Mouse (Mus musculus): ENCODE data around the gene AL607142.1.

AL607142.1 gene

GRCm38 (mm10) chr4:120064696-120065095 lies at the start of gene AL607142.1:
Gene AL607142.1, plus strand, starts transcription at chr4:120064996.
- in situ Hi-C loops (cut with MboI; ENCODE audit: low pct_unique_long_range_greater_than_20kb in 1 of 2, low sequenced_read_pairs in 2 of 2, unreplicated experiment in 1 of 2) = no loop called here

- in situ Hi-C loops (cut with MboI; ENCODE audit: low pct_unique_long_range_greater_than_20kb in 1 of 2, low sequenced_read_pairs in 2 of 2, unreplicated experiment in 1 of 2) = no loop called here
These were observed 46.4 kb upstream of the AL607142.1 start for GRCm38 (mm10) chr4:120018426-120018825.

GRCm38 (mm10) chr4:120022392-120022791 lies 42.4 kb upstream of the AL607142.1 start:
- in situ Hi-C loops (cut with MboI; ENCODE audit: low pct_unique_long_range_greater_than_20kb in 1 of 2, low sequenced_read_pairs in 2 of 2, unreplicated experiment in 1 of 2) = no loop called here

- in situ Hi-C loops (cut with MboI; ENCODE audit: low pct_unique_long_range_greater_than_20kb in 1 of 2, low sequenced_read_pairs in 2 of 2, unreplicated experiment in 1 of 2) = no loop called here
These were observed 41.5 kb upstream of the AL607142.1 start for GRCm38 (mm10) chr4:120023221-120023840.

- in situ Hi-C loops (cut with MboI; ENCODE audit: low pct_unique_long_range_greater_than_20kb in 1 of 2, low sequenced_read_pairs in 2 of 2, unreplicated experiment in 1 of 2) = no loop called here
These were observed 40.7 kb upstream of the AL607142.1 start for GRCm38 (mm10) chr4:120024071-120024470.

- in situ Hi-C loops (cut with MboI; ENCODE audit: low pct_unique_long_range_greater_than_20kb in 1 of 2, low sequenced_read_pairs in 2 of 2, unreplicated experiment in 1 of 2) = no loop called here
These were observed 37.1 kb upstream of the AL607142.1 start for GRCm38 (mm10) chr4:120027671-120028070.

- in situ Hi-C loops (cut with MboI; ENCODE audit: low pct_unique_long_range_greater_than_20kb in 1 of 2, low sequenced_read_pairs in 2 of 2, unreplicated experiment in 1 of 2) = no loop called here
These were observed 34.9 kb upstream of the AL607142.1 start for GRCm38 (mm10) chr4:120029937-120030336.

DNA sequence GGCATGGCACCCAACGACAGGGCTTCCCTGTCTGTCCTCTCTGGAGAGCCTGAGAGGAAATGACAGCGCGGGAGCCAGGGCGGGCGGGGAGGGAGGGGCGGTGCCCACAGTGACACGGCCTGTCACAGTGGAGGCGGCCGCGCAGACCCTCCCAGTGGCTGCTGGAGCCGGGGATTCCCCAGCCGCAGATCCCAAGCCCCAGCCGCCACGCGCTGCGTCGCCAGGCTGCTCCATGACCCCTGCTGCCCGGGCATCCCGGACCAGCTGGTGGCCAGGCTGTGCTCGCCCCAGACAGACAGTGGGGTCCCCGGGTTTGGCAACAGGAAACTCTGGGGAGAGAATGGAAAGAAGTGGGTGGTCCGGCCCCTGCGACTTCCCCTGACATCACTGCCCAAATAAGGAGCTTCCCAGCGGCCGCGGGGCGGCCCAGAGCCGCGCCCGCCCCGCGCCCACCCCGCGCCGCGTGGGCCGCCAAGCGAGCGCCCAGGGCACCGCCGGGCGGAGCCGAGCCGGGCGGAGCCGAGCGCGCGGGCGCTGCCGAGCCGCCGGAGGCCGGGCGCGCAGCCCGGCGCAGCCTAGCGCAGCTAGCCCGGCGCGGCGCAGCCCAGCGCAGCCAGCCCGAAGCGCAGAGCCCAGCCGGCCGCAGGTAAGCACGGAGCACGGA lies 32.3 kb upstream of the AL607142.1 start:
- in situ Hi-C loops (cut with MboI; ENCODE audit: low pct_unique_long_range_greater_than_20kb in 1 of 2, low sequenced_read_pairs in 2 of 2, unreplicated experiment in 1 of 2) = no loop called here

DNA sequence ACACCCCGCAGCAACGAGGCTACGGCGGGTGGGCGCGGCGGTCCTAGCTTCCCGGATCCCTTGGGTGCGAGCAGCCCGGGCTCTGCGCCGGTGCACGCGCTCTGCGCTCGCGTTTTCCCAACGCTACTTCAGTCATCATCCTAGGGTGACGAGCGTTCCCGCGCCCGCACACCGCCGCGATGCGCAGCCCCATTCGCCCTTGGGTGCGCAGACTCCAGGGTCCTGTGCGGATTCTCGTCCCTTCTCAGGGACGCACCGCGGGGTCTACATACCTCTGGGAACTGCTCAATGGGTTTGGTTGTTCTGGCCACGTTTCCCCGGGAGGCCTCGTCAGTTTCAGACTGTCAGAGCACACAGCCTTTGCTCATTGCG lies 31.8 kb upstream of the AL607142.1 start:
- in situ Hi-C loops (cut with MboI; ENCODE audit: low pct_unique_long_range_greater_than_20kb in 1 of 2, low sequenced_read_pairs in 2 of 2, unreplicated experiment in 1 of 2) = no loop called here

DNA sequence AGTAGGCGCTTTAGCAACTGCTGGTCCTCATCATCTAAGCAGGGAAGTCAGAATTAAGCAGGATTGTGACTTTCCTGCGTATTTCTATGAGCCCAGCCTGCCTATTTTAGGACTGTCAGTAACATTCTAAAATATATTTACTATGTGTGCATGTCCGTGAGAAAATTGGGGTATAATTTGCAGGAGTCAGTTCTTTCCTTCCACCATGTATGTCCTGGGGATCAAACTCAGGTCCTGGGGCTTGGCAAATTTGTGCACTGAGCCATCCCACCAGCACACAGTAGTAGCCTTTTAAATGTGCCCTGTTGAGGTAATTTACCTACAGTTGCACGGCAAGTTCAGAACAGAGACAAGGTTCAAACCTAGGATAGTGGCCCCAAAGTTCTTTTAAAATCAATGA lies 28.5 kb upstream of the AL607142.1 start:
- in situ Hi-C loops (cut with MboI; ENCODE audit: low pct_unique_long_range_greater_than_20kb in 1 of 2, low sequenced_read_pairs in 2 of 2, unreplicated experiment in 1 of 2) = no loop called here

- in situ Hi-C loops (cut with MboI; ENCODE audit: low pct_unique_long_range_greater_than_20kb in 1 of 2, low sequenced_read_pairs in 2 of 2, unreplicated experiment in 1 of 2) = no loop called here
These were observed 27.8 kb upstream of the AL607142.1 start for GRCm38 (mm10) chr4:120037007-120037406.

- in situ Hi-C loops (cut with MboI; ENCODE audit: low pct_unique_long_range_greater_than_20kb in 1 of 2, low sequenced_read_pairs in 2 of 2, unreplicated experiment in 1 of 2) = no loop called here
These were observed 23.3 kb upstream of the AL607142.1 start for GRCm38 (mm10) chr4:120041520-120041919.

DNA sequence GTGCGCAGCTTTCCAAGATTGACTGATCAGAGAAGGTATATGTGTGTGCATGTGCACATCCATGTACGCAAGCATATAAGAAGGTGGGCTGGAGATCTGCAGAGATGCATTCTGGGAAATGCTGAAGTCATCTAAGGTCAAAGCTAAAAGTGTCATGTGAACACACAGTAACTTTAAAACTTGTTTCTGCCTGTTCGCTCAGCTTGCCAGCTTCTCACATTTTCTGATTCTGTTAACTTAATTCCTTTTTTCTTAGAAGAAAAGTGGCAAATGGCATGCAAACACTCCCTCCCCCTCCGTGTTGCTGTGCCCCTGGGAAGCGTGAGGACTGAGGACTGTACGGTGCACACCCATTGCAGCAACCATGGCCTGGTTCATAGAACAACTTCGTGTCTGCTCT lies 22.3 kb upstream of the AL607142.1 start:
- in situ Hi-C loops (cut with MboI; ENCODE audit: low pct_unique_long_range_greater_than_20kb in 1 of 2, low sequenced_read_pairs in 2 of 2, unreplicated experiment in 1 of 2) = no loop called here

DNA sequence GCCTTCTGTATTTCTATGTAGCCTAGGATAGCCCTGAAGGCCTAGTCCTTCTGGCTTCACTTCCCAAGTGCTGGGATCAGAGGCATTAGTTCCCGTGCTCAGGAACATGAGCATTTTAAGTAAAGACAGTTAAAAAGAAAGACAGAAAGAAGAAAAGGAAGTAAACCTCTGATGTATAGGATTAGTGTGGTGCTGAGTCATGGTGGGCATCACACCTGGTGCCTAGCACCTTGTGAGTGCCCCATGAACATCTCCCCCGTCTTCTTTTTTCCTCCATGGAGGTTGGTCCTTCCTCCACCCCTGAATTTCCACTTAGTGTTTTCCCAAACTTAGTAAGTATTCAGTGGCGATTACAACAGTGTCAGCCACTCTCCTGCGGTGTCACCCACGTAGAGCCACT lies 20.2 kb upstream of the AL607142.1 start:
- in situ Hi-C loops (cut with MboI; ENCODE audit: low pct_unique_long_range_greater_than_20kb in 1 of 2, low sequenced_read_pairs in 2 of 2, unreplicated experiment in 1 of 2) = no loop called here

- in situ Hi-C loops (cut with MboI; ENCODE audit: low pct_unique_long_range_greater_than_20kb in 1 of 2, low sequenced_read_pairs in 2 of 2, unreplicated experiment in 1 of 2) = no loop called here
These were observed 19.7 kb upstream of the AL607142.1 start for GRCm38 (mm10) chr4:120045131-120045537.

DNA sequence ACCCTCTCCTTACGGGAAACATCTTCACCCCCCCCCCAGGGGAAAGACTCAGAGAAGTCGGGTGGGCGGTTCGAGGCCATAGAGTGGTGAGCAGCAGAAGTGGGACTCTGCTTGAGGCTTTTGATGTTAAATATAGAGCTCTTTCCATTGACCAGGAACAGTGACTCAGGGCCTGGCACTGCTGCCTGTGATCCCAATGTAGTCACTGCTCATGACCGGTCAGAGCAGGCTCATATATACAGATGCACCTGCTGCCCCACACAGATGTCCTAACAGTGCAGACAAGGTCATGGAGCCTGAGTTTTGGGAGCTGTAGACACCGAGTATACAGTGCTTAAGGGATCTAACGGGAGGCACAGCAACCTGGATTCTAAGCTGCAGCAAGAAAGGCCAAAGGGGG lies 18.9 kb upstream of the AL607142.1 start:
- in situ Hi-C loops (cut with MboI; ENCODE audit: low pct_unique_long_range_greater_than_20kb in 1 of 2, low sequenced_read_pairs in 2 of 2, unreplicated experiment in 1 of 2) = no loop called here

- in situ Hi-C loops (cut with MboI; ENCODE audit: low pct_unique_long_range_greater_than_20kb in 1 of 2, low sequenced_read_pairs in 2 of 2, unreplicated experiment in 1 of 2) = no loop called here
These were observed 17.7 kb upstream of the AL607142.1 start for GRCm38 (mm10) chr4:120047060-120047459.

DNA sequence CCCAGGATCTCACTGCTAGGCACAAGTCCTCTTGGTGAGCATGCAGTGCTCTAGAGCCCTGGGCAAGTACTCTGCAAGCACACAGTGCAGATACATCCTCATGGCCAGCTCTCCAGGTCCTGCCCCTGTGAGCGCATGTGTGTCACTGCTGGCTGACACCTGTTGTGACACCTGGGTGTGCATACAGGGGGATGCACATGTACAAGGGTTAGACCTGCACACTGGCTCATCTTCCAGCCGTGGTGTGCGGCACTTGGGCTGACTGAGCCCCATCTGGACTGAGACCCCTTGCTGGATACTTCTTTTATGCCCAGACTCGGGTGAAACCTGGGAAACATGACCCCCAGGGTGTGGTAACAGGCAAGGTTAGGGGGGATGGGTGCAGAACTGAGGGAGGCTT lies 16.5 kb upstream of the AL607142.1 start:
- in situ Hi-C loops (cut with MboI; ENCODE audit: low pct_unique_long_range_greater_than_20kb in 1 of 2, low sequenced_read_pairs in 2 of 2, unreplicated experiment in 1 of 2) = no loop called here

DNA sequence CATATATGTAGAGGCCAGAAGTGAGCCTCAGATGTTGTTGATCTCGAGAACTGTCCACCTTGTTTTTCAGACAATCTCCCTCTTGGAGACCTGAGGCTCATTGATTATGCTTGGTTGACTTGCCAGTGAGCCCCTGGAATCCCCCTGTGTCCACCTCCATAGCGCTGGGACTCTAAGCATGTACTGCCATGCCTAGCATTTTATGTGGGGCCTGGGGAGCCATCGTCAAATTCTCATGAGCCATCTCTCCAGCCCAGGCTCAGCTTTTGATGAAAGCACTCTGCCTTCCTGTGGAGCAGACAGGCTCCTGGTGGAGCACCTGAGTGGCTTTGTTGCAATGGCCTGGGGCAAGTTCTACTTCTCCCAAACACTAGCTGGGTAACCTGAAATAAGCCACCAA lies 14.9 kb upstream of the AL607142.1 start:
- in situ Hi-C loops (cut with MboI; ENCODE audit: low pct_unique_long_range_greater_than_20kb in 1 of 2, low sequenced_read_pairs in 2 of 2, unreplicated experiment in 1 of 2) = no loop called here

GRCm38 (mm10) chr4:120052481-120052880 lies 12.3 kb upstream of the AL607142.1 start:
- in situ Hi-C loops (cut with MboI; ENCODE audit: low pct_unique_long_range_greater_than_20kb in 1 of 2, low sequenced_read_pairs in 2 of 2, unreplicated experiment in 1 of 2) = no loop called here
